Mouse (Mus musculus) MEL (cell line): ENCODE measurements around the gene Sec14l4. TPM values are rescaled to one million over a fixed set of nuclear protein-coding genes. Genes with fewer than 3 reads are reported as not detected.

Experiments used
- DNase-seq: peaks from one replicate; pipeline ENCODE4 v3.0.0; 2011; ENCODE audit warnings: low read depth, low spot score
- H3K27ac ChIP-seq: 2 replicates; pipeline ENCODE4 v1.5.1; 2012; ENCODE audit warnings: low read depth, mild to moderate bottlenecking, control low read depth, low read length, moderate library complexity; ENCODE audit not compliant: control insufficient read depth
- H3K27me3 ChIP-seq, 2 experiments: fragments of 150-350 bp in 1 of 2; sonication (generic) in 1 of 2; 2 replicates each; pipeline ENCODE4 v1.6.1; 2012; ENCODE audit warnings: low read length in 2 of 2, mild to moderate bottlenecking in 2 of 2, improper control_type of control experiment in 1 of 2, moderate library complexity in 1 of 2; ENCODE audit not compliant: insufficient read depth in 2 of 2, control insufficient read depth in 1 of 2
- H3K36me3 ChIP-seq, 2 experiments: 2 replicates each; pipeline ENCODE4 v1.6.1; 2012 to 2014; ENCODE audit warnings: low read length in 2 of 2, improper control_type of control experiment in 1 of 2, inconsistent platforms in 1 of 2, mild to moderate bottlenecking in 1 of 2; ENCODE audit not compliant: insufficient read depth in 2 of 2, control insufficient read depth in 1 of 2
- H3K4me1 ChIP-seq, 2 experiments: fragments of 150-350 bp in 1 of 2; sonication (generic) in 1 of 2; 2 replicates each; pipeline ENCODE4 v1.6.1; 2012; ENCODE audit warnings: low read length in 2 of 2, improper control_type of control experiment in 1 of 2, mild to moderate bottlenecking in 1 of 2; ENCODE audit not compliant: insufficient read depth in 2 of 2, control insufficient read depth in 1 of 2
- H3K4me3 ChIP-seq, 2 experiments: fragments of 150-350 bp in 1 of 2; sonication (generic) in 1 of 2; 2 replicates each; pipeline ENCODE4 v1.5.1; 2012; ENCODE audit warnings: low read depth in 2 of 2, low read length in 2 of 2, mild to moderate bottlenecking in 2 of 2, moderate library complexity in 2 of 2, control low read depth in 1 of 2, improper control_type of control experiment in 1 of 2; ENCODE audit not compliant: control insufficient read depth in 1 of 2, insufficient read depth in 1 of 2
- H3K79me2 ChIP-seq: 2 replicates; pipeline ENCODE4 v1.6.1; 2012; ENCODE audit warnings: mild to moderate bottlenecking, low read length, moderate library complexity; ENCODE audit not compliant: control insufficient read depth, poor library complexity, insufficient read depth
- H3K9ac ChIP-seq: 2 replicates; pipeline ENCODE4 v1.6.1; 2012; ENCODE audit warnings: low read depth, mild to moderate bottlenecking, control low read depth, low read length, moderate library complexity; ENCODE audit not compliant: control insufficient read depth, poor library complexity, severe bottlenecking
- H3K9me3 ChIP-seq: fragments of 150-350 bp; sonication (generic); replicated peaks from 2 replicates; pipeline ENCODE4 v1.6.1; 2012; ENCODE audit warnings: mild to moderate bottlenecking, low read length, improper control_type of control experiment, moderate library complexity; ENCODE audit not compliant: insufficient read depth
- CTCF ChIP-seq, 3 experiments: IDR thresholded peaks in 2 of 3; conservative IDR thresholded peaks in 1 of 3; 2 replicates each; pipeline ENCODE4 v1.5.1; 2011 to 2012; ENCODE audit warnings: low read length in 3 of 3, low read depth in 2 of 3, mild to moderate bottlenecking in 2 of 3, improper control_type of control experiment in 1 of 3, inconsistent platforms in 1 of 3, mixed read lengths in 1 of 3, moderate library complexity in 1 of 3; ENCODE audit not compliant: control insufficient read depth in 1 of 3, insufficient read depth in 1 of 3, poor library complexity in 1 of 3, severe bottlenecking in 1 of 3
- EP300 ChIP-seq, 2 experiments: IDR thresholded peaks; 2 replicates each; pipeline ENCODE4 v1.6.1; 2011; ENCODE audit warnings: improper control_type of control experiment in 2 of 2, low read length in 2 of 2, low read depth in 1 of 2, mild to moderate bottlenecking in 1 of 2
- GABPA ChIP-seq: IDR thresholded peaks from 2 replicates; pipeline ENCODE4 v1.6.1; 2012; ENCODE audit warnings: low read depth, mild to moderate bottlenecking, inconsistent platforms, low read length, improper control_type of control experiment, moderate library complexity
- JUND ChIP-seq: IDR thresholded peaks from 2 replicates; pipeline ENCODE4 v1.6.1; 2011; ENCODE audit warnings: low read depth, mild to moderate bottlenecking, improper control_type of control experiment, low read length
- MAZ ChIP-seq: IDR thresholded peaks from 2 replicates; pipeline ENCODE4 v1.6.1; 2012; ENCODE audit warnings: low read depth, mild to moderate bottlenecking, inconsistent platforms, low read length, improper control_type of control experiment
- MEF2A ChIP-seq: IDR thresholded peaks from 2 replicates; pipeline ENCODE4 v1.6.1; 2014; ENCODE audit warnings: low read depth, mild to moderate bottlenecking, inconsistent platforms, low read length, improper control_type of control experiment; ENCODE audit not compliant: poor library complexity, insufficient replicate concordance, severe bottlenecking; ENCODE audit errors: extremely low read depth
- MXI1 ChIP-seq: IDR thresholded peaks from 2 replicates; pipeline ENCODE4 v1.6.1; 2011; ENCODE audit warnings: mild to moderate bottlenecking, low read depth, low read length, improper control_type of control experiment
- NELFE ChIP-seq: IDR thresholded peaks from 2 replicates; pipeline ENCODE4 v1.6.1; 2011; ENCODE audit warnings: low read depth, low read length, improper control_type of control experiment
- NRF1 ChIP-seq: IDR thresholded peaks from 2 replicates; pipeline ENCODE4 v1.6.1; 2014; ENCODE audit warnings: low read depth, mild to moderate bottlenecking, inconsistent platforms, low read length, improper control_type of control experiment, moderate library complexity; ENCODE audit not compliant: poor library complexity, insufficient read depth, severe bottlenecking
- POLR2A ChIP-seq, 2 experiments: IDR thresholded peaks; 2 replicates each; pipeline ENCODE4 v1.6.1; 2011 to 2012; ENCODE audit warnings: low read length in 2 of 2, mild to moderate bottlenecking in 2 of 2, control low read depth in 1 of 2, improper control_type of control experiment in 1 of 2, low read depth in 1 of 2, moderate library complexity in 1 of 2; ENCODE audit not compliant: control insufficient read depth in 1 of 2, insufficient read depth in 1 of 2, poor library complexity in 1 of 2
- POLR2AphosphoS5 ChIP-seq: IDR thresholded peaks from 2 replicates; pipeline ENCODE4 v1.6.1; 2012; ENCODE audit warnings: low read depth, borderline replicate concordance, mild to moderate bottlenecking, inconsistent platforms, low read length, moderate library complexity, mixed read lengths
- RAD21 ChIP-seq: IDR thresholded peaks from 2 replicates; pipeline ENCODE4 v1.6.1; 2011; ENCODE audit warnings: mild to moderate bottlenecking, low read depth, low read length, improper control_type of control experiment
- RCOR1 ChIP-seq: IDR thresholded peaks from 2 replicates; pipeline ENCODE4 v1.6.1; 2012; ENCODE audit warnings: low read depth, mild to moderate bottlenecking, inconsistent platforms, low read length, improper control_type of control experiment
- SIN3A ChIP-seq: IDR thresholded peaks from 2 replicates; pipeline ENCODE4 v1.6.1; 2012; ENCODE audit warnings: low read length, improper control_type of control experiment, inconsistent platforms
- TBP ChIP-seq: IDR thresholded peaks from 2 replicates; pipeline ENCODE4 v1.8.0; 2011; ENCODE audit warnings: low read depth, low read length, improper control_type of control experiment
- USF2 ChIP-seq, 2 experiments: IDR thresholded peaks; 2 replicates each; pipeline ENCODE4 v1.6.1; 2011 to 2012; ENCODE audit warnings: improper control_type of control experiment in 2 of 2, low read length in 2 of 2, borderline replicate concordance in 1 of 2, inconsistent platforms in 1 of 2, low read depth in 1 of 2, mild to moderate bottlenecking in 1 of 2; ENCODE audit not compliant: insufficient read depth in 1 of 2
- ZKSCAN1 ChIP-seq: IDR thresholded peaks from 2 replicates; pipeline ENCODE4 v1.6.1; 2012; ENCODE audit warnings: low read depth, mild to moderate bottlenecking, inconsistent platforms, low read length, improper control_type of control experiment, moderate library complexity
- ZMIZ1 ChIP-seq: IDR thresholded peaks from 2 replicates; pipeline ENCODE4 v1.6.1; 2012; ENCODE audit warnings: low read depth, mild to moderate bottlenecking, inconsistent platforms, low read length, improper control_type of control experiment, moderate library complexity
- polyA plus RNA-seq, 2 experiments: library from polyadenylated mRNA; stranded (reverse) in 1 of 2; unstranded in 1 of 2; fragments of >175 nt in 1 of 2; fragments of >200 nt in 1 of 2; gene quantifications; 2 replicates each; pipeline versions ENCODE4 v1.2.1 to v1.2.4; 2012; ENCODE audit warnings: low replicate concordance in 2 of 2, low read depth in 1 of 2; ENCODE audit not compliant: insufficient read length in 2 of 2, insufficient read depth in 1 of 2, missing spikeins in 1 of 2
- total RNA-seq: library from RNA; depleted of rRNA; stranded (reverse); fragments of 300-350 nt; gene quantifications from 2 replicates; pipeline ENCODE4 v1.2.3, GENCODE M21; 2012

The Sec14l4 gene
- total and polyA plus RNA-seq, 3 experiments: not detected

GRCm38 (mm10) chr11:4029343-4029742 is 1.9 kb upstream of the Sec14l4 start:
- H3K27ac ChIP-seq: no peak overlapping the region
- TF ChIP-seq ZMIZ1 (no peak), CTCF (IDR thresholded peaks at IDR 0.05 in 2 of 3, conservative IDR thresholded peaks at IDR 0.05 in 1 of 3; ENCODE audit: control insufficient read depth in 1 of 3, insufficient read depth in 1 of 3, low read depth in 2 of 3, low read length in 3 of 3, poor library complexity in 1 of 3, severe bottlenecking in 1 of 3) (peak; percentile 18 to 21 (median 20); a peak in 3 of 6 replicates)
- TF ChIP-seq, all 39 proteins: peak for 1
- no peak for DNase-seq
- Histone ChIP-seq H3K9ac (no peak overlapping the region), H3K9me3 (no peaks in the 10 kb centered on the region), H3K27me3 (no peaks in the 10 kb centered on the region), H3K36me3 (peaks cover 0 to 3% of the 10 kb centered on the region in 2 experiments; a peak in 2 of 4 replicates), H3K4me3 (no peak overlapping the region), H3K4me1 (peaks cover 0 to 5% of the 10 kb centered on the region in 2 experiments; a peak in 2 of 4 replicates), H3K79me2 (no peaks in the 10 kb centered on the region)

DNA sequence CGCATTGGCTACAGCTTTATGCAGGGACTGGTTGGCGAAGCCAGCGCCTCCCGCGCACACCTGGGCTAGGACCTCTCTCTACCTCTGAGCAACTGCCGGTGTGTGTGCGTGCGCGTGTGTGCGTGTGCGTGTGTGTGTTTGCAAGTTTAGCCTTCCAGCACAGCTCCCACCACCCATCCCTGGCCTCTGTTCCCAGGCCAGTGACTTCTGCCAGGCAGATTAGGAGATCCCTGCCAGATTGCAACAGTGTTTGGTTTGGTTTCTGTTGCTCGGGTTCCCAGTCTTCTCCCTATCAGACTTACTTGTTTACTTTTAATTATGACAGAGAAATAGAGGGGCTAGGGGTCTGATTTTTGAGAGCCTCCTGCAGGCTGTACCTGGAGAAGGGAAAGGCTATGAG is 699 bp downstream of the Sec14l4 start:
- Histone ChIP-seq H3K9me3 (no peaks in the 10 kb centered on the region), H3K27me3 (no peaks in the 10 kb centered on the region), H3K79me2 (no peaks in the 10 kb centered on the region), H3K4me3 (no peak overlapping the region), H3K4me1 (peaks cover 0 to 12% of the 10 kb centered on the region in 2 experiments; a peak in 2 of 4 replicates), H3K9ac (no peak overlapping the region), H3K36me3 (peaks cover 0 to 7% of the 10 kb centered on the region in 2 experiments; a peak in 2 of 4 replicates), H3K27ac (no peak overlapping the region)
- no peak for DNase-seq
- no peak for TF ChIP-seq SIN3A
- TF ChIP-seq NRF1: no peak
- TF ChIP-seq JUND: no peak
- TF ChIP-seq POLR2AphosphoS5: no peak
- no peak for TF ChIP-seq RAD21
- TF ChIP-seq GABPA: no peak
- TF ChIP-seq MAZ: no peak
- TF ChIP-seq NELFE: no peak
- no peak for TF ChIP-seq ZKSCAN1
- no peak for TF ChIP-seq USF2 (IDR thresholded peaks at IDR 0.05; ENCODE audit: borderline replicate concordance in 1 of 2, insufficient read depth in 1 of 2, low read depth in 1 of 2, low read length in 2 of 2)
- no peak for TF ChIP-seq RCOR1
- TF ChIP-seq EP300 (IDR thresholded peaks at IDR 0.05; ENCODE audit: low read depth in 1 of 2, low read length in 2 of 2): no peak
- no peak for TF ChIP-seq MXI1
- TF ChIP-seq CTCF (IDR thresholded peaks at IDR 0.05 in 2 of 3, conservative IDR thresholded peaks at IDR 0.05 in 1 of 3; ENCODE audit: control insufficient read depth in 1 of 3, insufficient read depth in 1 of 3, low read depth in 2 of 3, low read length in 3 of 3, poor library complexity in 1 of 3, severe bottlenecking in 1 of 3): no peak
- TF ChIP-seq POLR2A (IDR thresholded peaks at IDR 0.05; ENCODE audit: control insufficient read depth in 1 of 2, insufficient read depth in 1 of 2, low read depth in 1 of 2, low read length in 2 of 2, poor library complexity in 1 of 2): no peak
- no peak for TF ChIP-seq TBP
- TF ChIP-seq MEF2A: no peak
- TF ChIP-seq, all 39 proteins: peak for 0
